Mouse (Mus musculus): ENCODE measurements around the gene Sh3bgrl2.

Gene Sh3bgrl2

DNA sequence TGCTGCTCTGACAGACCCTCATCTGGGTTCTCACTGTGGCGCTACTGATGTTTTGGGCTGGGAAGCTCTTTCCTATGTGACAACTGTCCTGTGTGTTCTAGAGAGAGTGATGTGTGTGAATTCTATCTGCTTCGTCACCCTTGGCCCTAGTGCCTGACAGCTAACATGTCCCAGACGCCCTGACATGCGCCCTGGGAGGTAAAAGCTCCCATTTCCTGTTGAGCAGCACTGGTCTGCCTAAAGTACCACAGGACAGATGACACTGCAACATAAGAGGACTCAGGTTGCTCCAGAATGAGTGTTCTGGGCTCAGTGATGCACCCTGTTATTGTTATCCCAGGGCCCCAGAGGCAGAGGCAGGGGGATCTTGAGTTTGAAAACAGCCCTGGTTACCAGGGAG, 12.5 kb downstream of the Sh3bgrl2 start:
- in situ Hi-C loops (cut with MseI, MboI) = no loop called here

DNA sequence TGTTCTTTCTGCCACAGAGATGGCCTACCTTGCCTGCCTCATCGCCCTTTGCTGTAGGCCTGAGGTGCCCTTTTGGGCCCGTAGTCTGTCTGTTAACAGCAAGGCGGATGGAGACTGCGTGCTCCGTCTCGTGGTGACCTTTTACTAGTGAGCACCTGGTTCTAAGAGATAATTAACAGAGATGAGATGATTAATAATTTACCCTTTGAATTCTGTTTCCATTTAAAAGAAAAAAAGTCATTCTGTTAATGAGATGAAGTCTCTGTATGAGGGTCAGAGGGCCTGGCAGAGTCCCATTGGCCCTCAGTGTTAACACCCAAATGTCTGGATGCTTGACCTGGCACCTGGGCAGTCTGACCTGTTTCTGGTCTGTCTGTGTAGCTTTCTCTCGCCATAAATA, 14.8 kb downstream of the Sh3bgrl2 start:
- in situ Hi-C loops (cut with MseI, MboI) = no loop called here

DNA sequence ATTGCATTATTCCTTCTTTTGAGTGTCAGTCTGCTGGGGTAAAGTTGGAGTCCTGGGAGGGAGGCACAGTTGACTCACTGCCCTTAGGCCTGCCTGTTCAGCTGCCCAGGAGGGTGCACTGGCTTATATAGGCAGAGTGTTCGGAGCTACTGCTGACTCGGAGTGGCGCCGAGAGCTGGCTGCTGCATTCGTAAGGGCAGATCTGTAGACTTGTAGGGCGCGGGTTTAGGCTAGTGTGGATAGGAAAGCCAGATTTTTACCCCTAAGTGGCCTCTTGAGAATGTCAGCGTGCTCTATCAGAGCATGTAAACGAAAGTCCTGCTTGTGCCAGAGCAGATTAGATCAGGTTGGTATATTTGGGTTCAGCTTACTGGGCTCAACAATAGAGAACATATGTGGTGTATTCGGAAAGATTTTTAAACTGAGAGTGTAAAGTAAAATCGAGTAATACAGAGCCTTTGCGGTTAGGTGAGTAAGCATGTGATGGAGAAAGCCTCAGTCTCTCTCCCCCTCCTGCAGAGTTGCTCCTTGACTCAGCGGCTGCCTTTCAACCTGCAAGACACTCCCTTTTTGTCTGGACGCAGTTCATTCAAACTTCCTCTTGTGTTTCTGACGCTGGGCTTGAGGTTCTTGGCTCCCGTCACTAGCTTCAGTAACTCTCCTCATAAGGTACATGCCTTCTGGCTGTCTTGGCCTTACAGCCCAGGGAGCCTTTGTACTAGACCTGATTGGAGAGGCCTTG, 15.9 kb downstream of the Sh3bgrl2 start:
- in situ Hi-C loops (cut with MseI, MboI) = no loop called here

DNA sequence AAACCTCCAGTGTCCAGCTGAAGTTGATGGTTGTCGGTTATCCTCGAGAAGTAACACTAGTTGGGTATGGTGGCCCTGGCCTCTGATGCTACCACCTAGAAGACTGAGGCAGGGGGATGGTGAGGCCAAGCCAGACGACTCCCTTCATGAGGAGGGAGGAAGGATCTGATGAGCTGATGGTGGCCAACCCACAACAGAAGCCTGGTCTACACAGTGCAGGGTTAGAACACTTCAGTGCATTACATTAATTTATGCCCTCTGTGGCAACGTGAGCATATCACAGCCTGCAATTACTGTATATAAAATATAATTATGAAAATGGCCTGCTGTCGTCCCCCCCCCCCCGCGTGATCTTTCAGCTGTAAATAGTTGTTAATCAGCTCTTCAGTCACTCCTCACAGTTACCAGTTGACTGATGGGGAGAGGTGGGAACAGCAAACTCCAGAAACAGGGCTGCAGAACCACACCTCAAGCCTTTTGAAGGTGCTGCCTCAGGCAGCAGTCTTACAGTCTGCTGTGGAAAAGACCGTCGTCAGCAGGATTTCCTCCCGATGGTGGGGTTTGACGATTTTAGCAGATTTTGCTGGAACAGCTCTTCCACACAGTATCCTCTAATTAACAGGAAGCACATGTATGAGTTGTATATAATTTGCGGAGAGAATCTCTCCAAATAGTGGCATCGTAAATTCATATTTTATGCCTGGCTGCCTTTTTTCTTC, 17.0 kb downstream of the Sh3bgrl2 start:
- in situ Hi-C loops (cut with MseI, MboI) = no loop called here

DNA sequence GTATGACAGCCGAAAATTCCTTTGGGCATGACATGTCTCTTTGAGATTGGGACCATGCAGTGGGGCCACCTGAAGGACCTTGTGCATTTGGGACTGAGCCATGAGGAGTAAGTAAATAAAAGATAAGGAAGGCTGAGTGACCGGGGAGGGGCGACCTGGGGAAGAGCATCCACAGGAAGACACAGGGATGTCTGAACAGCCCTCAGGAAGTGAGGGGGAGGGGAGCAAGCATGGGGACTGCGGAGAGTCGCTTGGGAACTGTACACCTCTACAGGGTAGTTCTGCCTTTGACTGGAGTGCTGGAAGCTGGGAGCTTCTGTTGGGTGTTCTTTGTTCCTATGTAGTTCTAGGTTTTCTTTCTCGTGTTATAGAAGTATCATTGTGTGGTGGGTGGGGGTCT, 18.0 kb downstream of the Sh3bgrl2 start:
- in situ Hi-C loops (cut with MseI, MboI) = no loop called here

DNA sequence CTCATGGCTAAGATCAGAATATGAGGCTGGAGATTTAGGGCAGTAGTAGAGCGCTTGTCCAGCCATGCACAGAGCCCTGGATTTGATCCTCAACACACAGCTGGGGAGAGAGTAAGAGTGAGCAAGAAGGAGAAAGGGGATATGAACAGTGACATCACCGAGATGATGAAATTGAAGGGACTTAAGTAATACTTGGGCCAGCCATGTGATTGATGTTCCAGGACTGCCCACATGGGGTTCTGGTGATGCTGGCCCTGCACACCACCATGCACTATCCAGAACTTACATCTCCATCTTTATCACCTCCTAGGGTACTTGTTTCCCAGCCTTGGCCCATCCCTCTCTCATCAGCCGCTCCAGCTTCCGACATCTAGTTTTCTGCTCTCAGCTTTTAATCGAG, 20.0 kb downstream of the Sh3bgrl2 start:
- in situ Hi-C loops (cut with MseI, MboI) = no loop called here

DNA sequence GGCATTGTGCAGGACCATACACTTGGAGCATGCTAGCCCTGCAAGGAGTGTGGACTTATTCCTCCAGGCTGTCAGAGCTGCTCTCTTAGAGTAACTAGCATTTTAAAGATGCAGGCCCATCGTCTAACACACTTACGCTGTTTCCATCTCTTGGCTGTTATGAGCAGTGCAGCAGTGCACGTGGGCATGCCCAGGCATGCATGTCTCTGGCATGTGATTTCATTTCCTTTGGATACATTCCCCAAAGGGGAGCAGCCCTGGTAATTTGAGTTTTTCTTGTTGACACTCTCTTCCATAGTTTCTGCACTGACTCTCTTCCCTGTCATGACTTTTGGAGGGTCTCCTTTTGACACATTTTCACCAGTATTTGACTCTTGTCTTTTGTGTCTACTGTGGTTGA, 20.8 kb downstream of the Sh3bgrl2 start:
- in situ Hi-C loops (cut with MseI, MboI) = no loop called here

DNA sequence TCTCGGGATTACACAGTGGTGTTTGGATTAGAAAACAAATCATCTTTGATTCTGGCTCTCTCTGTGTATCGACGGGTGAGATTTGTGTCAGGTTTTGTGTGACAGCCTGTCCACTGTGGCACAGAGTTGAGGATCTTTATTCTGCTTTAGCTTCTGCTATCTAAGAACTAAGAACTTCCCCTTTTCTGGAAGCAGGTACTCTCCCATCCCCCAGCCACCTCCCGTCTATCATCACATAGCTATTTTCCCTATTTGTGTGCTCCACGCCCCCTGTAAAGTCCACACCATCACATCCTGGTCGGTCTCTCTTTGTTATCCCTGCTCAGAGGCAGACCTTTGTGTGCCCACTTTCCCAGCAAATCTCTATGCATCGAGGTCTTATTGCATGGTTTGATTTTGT, 21.8 kb downstream of the Sh3bgrl2 start:
- in situ Hi-C loops (cut with MseI, MboI) = no loop called here

- in situ Hi-C loops (cut with MseI, MboI) = no loop called here
These were observed 23.2 kb downstream of the Sh3bgrl2 start for GRCm38 (mm10) chr9:83571315-83571714.

GRCm38 (mm10) chr9:83572326-83572725, 24.2 kb downstream of the Sh3bgrl2 start:
- in situ Hi-C loops (cut with MseI, MboI) = no loop called here

DNA sequence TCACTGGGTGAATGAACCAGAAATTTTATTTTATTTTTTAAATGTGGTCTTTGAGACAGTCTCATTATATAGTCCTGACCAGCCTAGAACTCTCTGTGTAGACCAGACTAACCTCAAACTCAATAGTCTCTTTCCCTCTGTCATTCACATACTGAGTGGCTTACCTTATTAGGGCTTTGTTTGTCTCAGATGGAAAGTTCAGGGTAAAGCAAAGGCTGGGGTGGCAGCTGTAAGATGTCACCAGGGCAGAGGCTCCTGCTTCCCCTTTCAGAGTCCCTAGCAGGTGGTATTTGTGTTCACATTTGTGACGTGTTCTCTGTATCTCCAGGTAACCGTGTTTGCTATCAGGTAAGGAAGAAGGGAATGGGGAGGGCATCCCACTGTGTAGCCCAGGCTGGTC, 24.7 kb downstream of the Sh3bgrl2 start:
- in situ Hi-C loops (cut with MseI, MboI) = no loop called here

DNA sequence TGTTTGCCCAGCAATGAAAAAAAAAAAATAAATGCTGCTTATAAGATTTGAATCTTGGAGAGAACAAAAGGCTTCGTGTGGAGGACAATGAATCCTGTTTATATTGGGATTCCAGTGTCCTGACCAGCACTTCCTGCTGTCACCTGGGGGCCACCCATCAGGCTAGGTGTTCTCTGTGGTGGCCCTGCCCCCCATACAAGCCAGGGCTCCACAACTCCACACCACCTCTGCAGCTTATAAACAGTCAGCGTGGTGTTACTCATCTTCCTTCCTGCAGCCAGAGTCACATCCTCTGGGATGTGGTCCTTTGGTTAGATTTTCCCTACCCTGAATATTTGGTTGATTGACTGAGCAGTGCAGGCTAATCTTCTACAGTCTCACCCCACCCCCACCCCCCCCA, 25.5 kb downstream of the Sh3bgrl2 start:
- in situ Hi-C loops (cut with MseI, MboI) = no loop called here

GRCm38 (mm10) chr9:83575403-83575802, 27.3 kb downstream of the Sh3bgrl2 start:
- in situ Hi-C loops (cut with MseI, MboI) = no loop called here

DNA sequence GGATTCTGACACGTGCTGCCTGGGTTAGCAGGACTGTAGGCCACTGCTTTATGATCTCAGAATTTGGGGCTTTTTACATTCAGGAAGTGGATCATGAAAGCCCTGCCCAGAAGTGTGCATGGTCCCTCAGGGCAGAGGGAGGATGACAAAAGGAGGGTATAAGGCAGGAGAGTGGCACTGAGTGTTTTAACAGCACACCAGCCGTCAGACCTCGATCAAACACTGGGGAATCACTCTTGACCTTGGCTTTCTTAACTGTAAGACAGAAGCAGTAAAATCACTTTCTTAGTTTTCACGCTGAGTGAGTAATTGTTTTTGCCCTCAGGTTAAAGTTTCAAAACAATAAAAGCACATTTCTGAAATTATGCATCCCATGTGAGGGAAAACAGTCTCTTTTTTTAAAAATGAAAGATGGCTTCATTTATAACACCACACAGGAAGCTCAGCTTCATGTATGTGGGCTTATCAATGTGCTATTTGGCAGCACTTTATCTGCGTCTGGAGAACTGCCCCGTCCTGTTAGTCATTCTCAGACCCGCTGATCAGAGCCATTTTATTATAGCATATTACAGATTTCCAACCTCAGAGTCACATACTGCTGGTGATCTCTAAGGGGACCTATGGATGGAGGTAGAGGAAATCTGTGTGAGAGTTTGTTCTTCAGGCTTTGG, 28.0 kb downstream of the Sh3bgrl2 start:
- in situ Hi-C loops (cut with MseI, MboI) = no loop called here

DNA sequence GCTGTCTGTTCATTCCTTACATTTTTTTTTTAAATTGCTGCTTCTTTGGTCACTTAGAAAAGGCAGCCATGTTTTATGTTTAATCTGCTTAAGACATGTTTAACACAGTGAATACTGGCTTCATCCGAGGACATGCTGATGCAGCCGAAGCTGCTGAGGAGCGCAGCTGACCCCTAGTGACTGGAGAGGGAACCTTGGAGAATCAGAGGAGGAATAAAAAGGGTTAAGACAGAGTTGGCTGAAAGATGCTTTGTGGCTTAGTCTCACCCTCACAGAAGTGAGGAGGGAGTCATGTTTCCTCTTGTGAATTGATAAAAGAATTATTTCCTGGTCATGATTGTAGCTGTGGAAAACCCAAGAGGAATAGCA, 28.5 kb downstream of the Sh3bgrl2 start:
- in situ Hi-C loops (cut with MseI, MboI) = no loop called here

DNA sequence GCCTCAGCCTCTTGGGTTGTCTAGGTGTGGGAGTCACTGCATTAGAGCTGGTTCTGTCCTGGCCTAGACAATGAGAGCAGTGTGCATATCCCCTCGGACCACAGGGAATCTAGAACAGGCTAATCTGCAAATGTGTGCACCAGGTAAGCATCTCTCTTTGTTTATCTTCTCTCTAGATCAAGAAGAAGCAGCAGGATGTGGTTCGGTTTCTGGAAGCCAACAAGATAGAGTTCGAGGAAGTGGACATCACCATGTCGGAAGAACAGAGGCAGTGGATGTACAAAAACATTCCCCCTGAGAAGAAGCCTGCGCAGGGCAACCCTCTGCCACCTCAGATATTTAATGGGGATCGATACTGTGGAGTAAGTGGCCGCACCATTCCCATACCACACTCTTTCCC, 29.1 kb downstream of the Sh3bgrl2 start:
- in situ Hi-C loops (cut with MseI, MboI) = no loop called here

DNA sequence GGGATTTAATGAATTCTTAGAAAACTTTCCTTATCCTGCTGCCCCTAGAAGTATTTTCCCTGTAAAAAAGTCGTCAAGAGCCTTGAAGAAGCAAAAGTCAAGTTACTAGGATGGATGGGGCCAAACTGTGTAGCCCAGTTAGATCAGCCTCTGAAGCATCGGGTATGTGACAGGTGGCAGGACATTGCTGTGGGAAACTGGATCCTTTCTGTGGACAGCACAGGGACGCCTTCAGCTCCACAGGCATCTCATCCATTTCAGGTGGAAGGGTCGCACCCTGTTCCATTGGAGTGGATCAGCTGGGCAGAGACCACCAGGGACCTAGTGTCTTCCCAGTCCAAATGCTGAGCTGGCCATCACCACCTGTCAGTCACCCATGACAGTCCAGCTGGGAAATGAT, 30.9 kb downstream of the Sh3bgrl2 start:
- in situ Hi-C loops (cut with MseI, MboI) = no loop called here

DNA sequence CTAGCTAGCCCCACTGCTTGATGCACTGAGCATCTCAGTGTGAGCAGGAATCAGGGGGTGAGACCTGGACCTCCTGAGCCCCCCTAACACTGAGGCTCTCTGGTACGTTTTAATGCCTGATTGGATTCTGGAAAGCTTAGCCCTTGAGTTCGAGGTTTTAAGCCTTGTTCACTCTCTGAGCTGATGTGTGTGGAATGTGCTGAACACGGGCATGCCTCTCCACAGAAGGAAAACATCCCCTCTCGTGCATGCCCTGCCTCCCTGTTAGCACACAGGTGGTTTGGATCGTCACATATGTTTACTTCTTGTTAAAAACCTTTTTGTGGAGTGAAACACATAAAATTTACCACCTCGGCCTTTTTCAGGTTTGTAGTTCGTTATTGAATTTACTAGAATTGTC, 34.6 kb downstream of the Sh3bgrl2 start:
- in situ Hi-C loops (cut with MseI, MboI) = no loop called here

- in situ Hi-C loops (cut with MseI, MboI) = no loop called here
These were observed 38.4 kb downstream of the Sh3bgrl2 start for GRCm38 (mm10) chr9:83586316-83587050.

GRCm38 (mm10) chr9:83587116-83587515, 39.0 kb downstream of the Sh3bgrl2 start:
- in situ Hi-C loops (cut with MseI, MboI) = no loop called here

GRCm38 (mm10) chr9:83589063-83589462, 40.9 kb downstream of the Sh3bgrl2 start:
- in situ Hi-C loops (cut with MseI, MboI) = no loop called here

All from mouse trophoblast stem cell (cell line).